ENCODE assay signal across 14 mouse cellular contexts in the genomic region with DNA sequence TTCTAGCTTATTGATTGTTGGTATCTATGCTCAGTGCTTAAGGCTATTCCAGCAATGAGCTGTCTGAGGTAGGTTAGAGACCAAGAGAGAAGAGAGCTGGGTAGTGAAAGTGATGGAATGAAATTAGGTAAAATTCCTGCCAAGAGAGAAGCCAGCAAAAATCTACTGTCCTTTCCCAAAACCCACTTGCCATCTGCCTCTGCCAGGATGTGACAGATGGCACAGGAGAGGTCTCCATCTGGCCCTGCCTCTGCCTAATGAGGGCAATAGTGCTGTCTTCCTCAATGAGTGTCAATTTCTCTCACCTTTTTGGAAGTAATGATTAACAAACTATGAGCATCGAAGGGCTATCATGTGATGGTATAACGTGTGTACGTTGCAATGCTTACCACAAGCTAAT. TPM values are rescaled to one million over a fixed set of nuclear protein-coding genes. Genes with fewer than 3 reads are reported as not detected.
DNase-seq lines count a peak whose midpoint lies in the region.
"Had no signal": no experiment of that assay in that cellular context is flagged by ENCODE, and none has a peak within 500 bp of the region (broad histone marks: within the 10 kb centered on the region; RNA-seq: fewer than 3 reads in every experiment).

No protein-coding gene starts in this region.

- intact Hi-C loops in left cerebral cortex, postnatal 36 days (cut with DNase I): no loop called here

- DNase-seq in left cerebral cortex, postnatal 36 days (ENCODE audit: low spot score in 2 of 2): peak; percentile 13 to 14
- DNase-seq in left cerebral cortex, adult 11 months (ENCODE audit: low spot score): no peak
- DNase-seq in cerebellum, adult 11-12 months: peak; percentile 97
- DNase-seq in cerebellum, postnatal 14 days: peak; percentile 88 to 95
- DNase-seq in layer of hippocampus, postnatal 14 days (ENCODE audit: low spot score in 2 of 2): peak; percentile 71 to 89
- DNase-seq in kidney, adult 18-20 months: no peak
- DNase-seq in adrenal gland, adult 2 months: no peak
- DNase-seq in natural killer cell, adult 2 months (ENCODE audit: low spot score in 2 of 2): no peak
- DNase-seq: gastrocnemius, postnatal 10 days; kidney, adult 2 months; lung, postnatal 4 days; thymus, adult 18-20 months had no signal

RNA-seq across cellular contexts. Expression of a gene that starts 29.6 kb away (rescaled TPM):
- total RNA-seq in left cerebral cortex, postnatal 36 days (2021): under 1 TPM; 0.72 to 0.91 TPM
- 1 to 10 TPM in 1 of 2 experiments, under 1 TPM in 1; 0.45 to 2.1 TPM for total RNA-seq in layer of hippocampus, postnatal 14 days (2021)
- total RNA-seq in adrenal gland, adult 2 months (2021): 1 to 10 TPM in 1 of 2 experiments, under 1 TPM in 1; 0.73 to 1.6 TPM
- polyA plus RNA-seq in adrenal gland, adult 2 months (2012; rRNA removed): not detected in 2 replicates
- polyA plus RNA-seq: cortical plate, adult 2 months; large intestine, adult 2 months had no signal

RNA-seq across cellular contexts. Expression of a gene that starts 29.6 kb away (rescaled TPM):
- total RNA-seq in left cerebral cortex, postnatal 36 days (2021): 100 to 1,000 TPM; 270 to 322 TPM
- 100 to 1,000 TPM; 327 to 330 TPM for total RNA-seq in layer of hippocampus, postnatal 14 days (2021)
- total RNA-seq in adrenal gland, adult 2 months (2021): 100 to 1,000 TPM; 220 to 233 TPM
- 169 and 270 TPM in 2 replicates for polyA plus RNA-seq in adrenal gland, adult 2 months (2012; rRNA removed)

RNA-seq across cellular contexts. Expression of a gene that starts 31.2 kb away (rescaled TPM):
- total RNA-seq in left cerebral cortex, postnatal 36 days (2021): 10 to 100 TPM; 39.9 to 52.5 TPM
- 10 to 100 TPM; 46.4 to 49.9 TPM for total RNA-seq in layer of hippocampus, postnatal 14 days (2021)
- 10 to 100 TPM; 19.0 to 30.9 TPM for total RNA-seq in adrenal gland, adult 2 months (2021)
- 56.3 and 92.5 TPM in 2 replicates for polyA plus RNA-seq in adrenal gland, adult 2 months (2012; rRNA removed)

Comparison
In these comparisons a context has a peak if more than half of its experiments do, and no peak if none do; other contexts are left out.
1. DNase-seq: peak in left cerebral cortex, postnatal 36 days (2 of 2), cerebellum, adult 11-12 months (single experiment), cerebellum, postnatal 14 days (2 of 2) and layer of hippocampus, postnatal 14 days (2 of 2); none in left cerebral cortex, adult 11 months (single experiment), kidney, adult 18-20 months (single experiment), adrenal gland, adult 2 months (single experiment) and natural killer cell, adult 2 months (0 of 2).